Mouse (Mus musculus) limb, embryonic 14.5 days (tissue): ENCODE results near the gene Ccdc28a. TPM values are rescaled to one million over a fixed set of nuclear protein-coding genes. Genes with fewer than 3 reads are reported as not detected.

Experiments
- ATAC-seq: fragments of 200-750 bp; cut with Nextera tagmentation; 2 replicates; pipeline ENCODE4 v1.8.0; 2017; ENCODE audit warnings: low read depth, moderate number of reproducible peaks, moderate TSS enrichment; ENCODE audit not compliant: low FRiP score
- DNase-seq: peaks from one replicate; pipeline ENCODE4 v3.0.0-alpha.2; 2015; ENCODE audit warnings: low spot score
- H3K27ac ChIP-seq: fragments of 300-500 bp; sonication (generic); replicated peaks from 2 replicates; pipeline ENCODE4 v1.5.1; 2014; ENCODE audit warnings: low read depth, mild to moderate bottlenecking, low read length, moderate library complexity, mixed read lengths
- H3K27me3 ChIP-seq: fragments of 300-500 bp; sonication (generic); 2 replicates; pipeline ENCODE4 v1.6.1; 2014; ENCODE audit warnings: low read length, mixed read lengths; ENCODE audit not compliant: control insufficient read depth, insufficient read depth
- H3K36me3 ChIP-seq: fragments of 300-500 bp; sonication (generic); 2 replicates; pipeline ENCODE4 v1.6.1; 2014; ENCODE audit warnings: mild to moderate bottlenecking, low read length, moderate library complexity, mixed read lengths; ENCODE audit not compliant: control insufficient read depth, insufficient read depth
- H3K4me1 ChIP-seq: fragments of 300-500 bp; sonication (generic); 2 replicates; pipeline ENCODE4 v1.6.1; 2014; ENCODE audit warnings: antibody characterized with exemption, low read length, mixed read lengths; ENCODE audit not compliant: control insufficient read depth, insufficient read depth
- H3K4me2 ChIP-seq: fragments of 300-500 bp; sonication (generic); replicated peaks from 2 replicates; pipeline ENCODE4 v1.6.1; 2014; ENCODE audit warnings: low read depth, mild to moderate bottlenecking, low read length, moderate library complexity; ENCODE audit not compliant: severe bottlenecking
- H3K4me3 ChIP-seq: fragments of 300-500 bp; sonication (generic); replicated peaks from 2 replicates; pipeline ENCODE4 v1.5.1; 2014; ENCODE audit warnings: low read length
- H3K9ac ChIP-seq: fragments of 300-500 bp; sonication (generic); 2 replicates; pipeline ENCODE4 v1.6.1; 2014; ENCODE audit warnings: mild to moderate bottlenecking, low read depth, low read length, moderate library complexity; ENCODE audit not compliant: severe bottlenecking
- H3K9me3 ChIP-seq: fragments of 300-500 bp; sonication (generic); 2 replicates; pipeline ENCODE4 v1.6.1; 2016; ENCODE audit warnings: low read length; ENCODE audit not compliant: control insufficient read depth
- POLR2A ChIP-seq: fragments of 200-500 bp; IDR thresholded peaks from 2 replicates; pipeline ENCODE4 v1.8.0; 2012; ENCODE audit warnings: inconsistent platforms, mild to moderate bottlenecking, moderate library complexity, borderline replicate concordance; ENCODE audit not compliant: insufficient read depth, insufficient read length; ENCODE audit errors: extremely low read depth
- WGBS: fragments of 180-500 bp; shearing (Covaris S2); extraction: QIAGEN DNeasy Blood & Tissue Kit; methylation state at CpG from one replicate; pipeline ENCODE4 v1.1.7; 2014; 5-methylcytosine and 5-hydroxymethylcytosine counted together
- polyA plus RNA-seq, 2 experiments: library from polyadenylated mRNA; depleted of rRNA in 1 of 2; stranded (reverse) in 1 of 2; unstranded in 1 of 2; fragments of >200 nt; fragmentation: Nextera tagmentation in 1 of 2; extraction: Ambion mirVana in 1 of 2; gene quantifications; 2 replicates each; pipeline versions ENCODE4 v1.2.1 to v1.2.3; 2012 to 2014

The Ccdc28a gene
- polyA plus RNA-seq (2012; rRNA removed): 20.6 and 20.8 TPM in 2 replicates
- 13.0 and 14.6 TPM in 2 replicates for polyA plus RNA-seq (2014; fragmentation: Nextera tagmentation; extraction: Ambion mirVana)

- ATAC-seq (peak; percentile 99), DNase-seq (peak; percentile 98)
- no peaks in the 10 kb centered on the region for H3K27me3 ChIP-seq
- no peaks in the 10 kb centered on the region for H3K36me3 ChIP-seq
- H3K4me1 ChIP-seq: peaks cover 3% of the 10 kb centered on the region; the same call in 1 of the 2 replicates
- WGBS: 2% methylated on average over 41 of the region's 41 CpGs
- peak within 1 kb of the TSS; percentile 74 for H3K4me3 ChIP-seq
- H3K9me3 ChIP-seq: no peaks in the 10 kb centered on the region
- H3K9ac ChIP-seq: peak within 1 kb of the TSS; percentile 58
- TF ChIP-seq POLR2A: no peak
- peak within 1 kb of the TSS; percentile 61; the same call in 1 of the 2 replicates for H3K27ac ChIP-seq
- H3K4me2 ChIP-seq: peak within 1 kb of the TSS; percentile 74
Observed at GRCm38 (mm10) chr10:18234560-18235401, at the start of gene Ccdc28a. Gene Ccdc28a, minus strand, starts transcription at chr10:18234998.

GRCm38 (mm10) chr10:18283991-18284390 is 49.2 kb upstream of the Ccdc28a start:
- Histone ChIP-seq H3K4me1 (no peaks in the 10 kb centered on the region), H3K9me3 (no peaks in the 10 kb centered on the region), H3K27me3 (no peaks in the 10 kb centered on the region), H3K4me2 (no peak overlapping the region), H3K9ac (no peak overlapping the region), H3K27ac (no peak overlapping the region), H3K4me3 (no peak overlapping the region), H3K36me3 (no peaks in the 10 kb centered on the region)
- DNase-seq (no peak), ATAC-seq (no peak)
- WGBS: 87% methylated on average over 5 of the region's 5 CpGs
- TF ChIP-seq POLR2A: no peak

GRCm38 (mm10) chr10:18276090-18276734 is 41.4 kb upstream of the Ccdc28a start:
- no peaks in the 10 kb centered on the region for H3K4me1 ChIP-seq
- H3K9me3 ChIP-seq: 0 out of 2 replicates have a peak, but pooled peaks cover under 1% of the 10 kb centered on the region
- no peak overlapping the region for H3K27ac ChIP-seq
- no peak for TF ChIP-seq POLR2A
- H3K27me3 ChIP-seq: no peaks in the 10 kb centered on the region
- H3K4me3 ChIP-seq: no peak overlapping the region
- WGBS: 82% methylated on average over 4 of the region's 4 CpGs
- no peak for DNase-seq
- H3K36me3 ChIP-seq: no peaks in the 10 kb centered on the region
- no peak overlapping the region for H3K4me2 ChIP-seq
- ATAC-seq: no peak
- no peak overlapping the region for H3K9ac ChIP-seq

- whole genome bisulfite sequencing: 77% methylated on average over 4 of the region's 4 CpGs
Observed at GRCm38 (mm10) chr10:18251345-18251744, 16.5 kb upstream of the Ccdc28a start.

GRCm38 (mm10) chr10:18243614-18244013 is 8.8 kb upstream of the Ccdc28a start:
- no peak for TF ChIP-seq POLR2A
- no peak overlapping the region for H3K27ac ChIP-seq
- WGBS: 40% methylated on average over 2 of the region's 2 CpGs
- H3K4me1 ChIP-seq: no peaks in the 10 kb centered on the region
- DNase-seq (peak; percentile 19), ATAC-seq (no peak)
- no peak overlapping the region for H3K9ac ChIP-seq
- H3K27me3 ChIP-seq: no peaks in the 10 kb centered on the region
- no peaks in the 10 kb centered on the region for H3K36me3 ChIP-seq
- no peak overlapping the region for H3K4me3 ChIP-seq
- H3K9me3 ChIP-seq: no peaks in the 10 kb centered on the region
- no peak overlapping the region for H3K4me2 ChIP-seq

More at GRCm38 (mm10) chr10:18251345-18251744, 16.5 kb upstream of the Ccdc28a start:
- Histone ChIP-seq H3K9ac (no peak overlapping the region), H3K4me2 (no peak overlapping the region), H3K27ac (no peak overlapping the region), H3K36me3 (no peaks in the 10 kb centered on the region), H3K4me1 (no peaks in the 10 kb centered on the region), H3K4me3 (no peak overlapping the region), H3K9me3 (no peaks in the 10 kb centered on the region), H3K27me3 (no peaks in the 10 kb centered on the region)
- DNase-seq (no peak), ATAC-seq (no peak)
- no peak for TF ChIP-seq POLR2A
